Comparison of ENCODE assay signal across 35 mouse cellular contexts in the genomic region with DNA sequence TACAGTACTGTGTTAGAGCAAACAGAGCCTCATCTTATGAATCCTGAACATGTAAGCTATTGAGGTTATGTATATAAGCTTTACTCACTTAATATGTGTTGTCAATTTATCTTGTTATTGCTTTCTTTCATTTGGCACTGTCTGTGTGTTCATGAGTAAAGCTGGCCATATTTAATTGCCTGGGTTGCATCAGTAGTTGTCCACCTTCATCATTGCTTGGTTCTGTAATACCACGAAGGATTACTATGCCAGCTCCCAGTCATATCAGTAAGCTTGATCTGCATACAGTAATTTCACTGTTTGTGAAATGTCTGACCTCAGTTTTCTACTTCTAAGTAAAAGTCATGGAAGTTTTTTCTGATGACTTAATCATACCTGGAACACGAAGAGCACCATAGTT.
"Had no signal": no experiment of that assay in that cellular context is flagged by ENCODE, and none has a peak within 500 bp of the region (broad histone marks: within the 10 kb centered on the region; RNA-seq: fewer than 3 reads in every experiment).

No protein-coding gene starts in this region.

- H3K27ac ChIP-seq: heart, embryonic 13.5 days; heart, embryonic 15.5 days; hindbrain, embryonic 10.5 days; hindbrain, embryonic 12.5 days; hindbrain, embryonic 13.5 days; hindbrain, embryonic 14.5 days; hindbrain, embryonic 15.5 days; hindbrain, postnatal 0 days; intestine, embryonic 15.5 days; kidney, embryonic 15.5 days; kidney, postnatal 0 days; layer of hippocampus, adult 2 months; left cerebral cortex, adult 2 months had no signal

- H3K9ac ChIP-seq: heart, embryonic 12.5 days; heart, embryonic 13.5 days; heart, embryonic 15.5 days; hindbrain, embryonic 12.5 days; hindbrain, embryonic 13.5 days; hindbrain, embryonic 14.5 days; hindbrain, embryonic 15.5 days; intestine, embryonic 15.5 days; kidney, embryonic 15.5 days had no signal

- H3K4me3 ChIP-seq: heart, embryonic 12.5 days; heart, embryonic 13.5 days; heart, embryonic 15.5 days; hindbrain, embryonic 10.5 days; hindbrain, embryonic 12.5 days; hindbrain, embryonic 13.5 days; hindbrain, embryonic 15.5 days; intestine, embryonic 15.5 days; kidney, embryonic 15.5 days; layer of hippocampus, adult 2 months; left cerebral cortex, adult 2 months had no signal

- H3K4me1 ChIP-seq: heart, embryonic 12.5 days; hindbrain, embryonic 10.5 days; hindbrain, embryonic 12.5 days; hindbrain, embryonic 13.5 days; hindbrain, embryonic 15.5 days; intestine, embryonic 15.5 days; kidney, embryonic 15.5 days had no signal

- H3K9me3 ChIP-seq: heart, embryonic 12.5 days; heart, embryonic 13.5 days; heart, embryonic 15.5 days; hindbrain, embryonic 10.5 days; hindbrain, embryonic 12.5 days; hindbrain, embryonic 13.5 days; hindbrain, embryonic 15.5 days; intestine, embryonic 15.5 days; kidney, embryonic 15.5 days had no signal

- H3K36me3 ChIP-seq: heart, embryonic 12.5 days; heart, embryonic 13.5 days; heart, embryonic 15.5 days; hindbrain, embryonic 10.5 days; hindbrain, embryonic 12.5 days; hindbrain, embryonic 13.5 days; hindbrain, embryonic 15.5 days; intestine, embryonic 15.5 days; kidney, embryonic 15.5 days had no signal

- H3K27me3 ChIP-seq: heart, embryonic 12.5 days; heart, embryonic 13.5 days; heart, embryonic 15.5 days; hindbrain, embryonic 12.5 days; hindbrain, embryonic 13.5 days; hindbrain, embryonic 15.5 days; intestine, embryonic 15.5 days; kidney, embryonic 15.5 days had no signal

- DNase-seq: heart, postnatal 10 days; heart, postnatal 14 days; heart, postnatal 36 days; heart, postnatal 4 days; kidney, adult 11 months; kidney, adult 18-20 months; kidney, adult 2 months; kidney, adult 8-10 months; kidney, adult 9 months; kidney, postnatal 10 days; kidney, postnatal 14 days; kidney, postnatal 25 days; kidney, postnatal 36 days; kidney, postnatal 4 days; layer of hippocampus, adult 9-11 months; layer of hippocampus, postnatal 36 days had no signal

- H3K4me2 ChIP-seq: heart, embryonic 11.5 days; heart, embryonic 12.5 days; heart, embryonic 13.5 days; heart, embryonic 15.5 days; hindbrain, embryonic 12.5 days; hindbrain, embryonic 13.5 days; hindbrain, embryonic 14.5 days; hindbrain, embryonic 15.5 days; intestine, embryonic 15.5 days; kidney, embryonic 15.5 days had no signal

- ATAC-seq: hindbrain, embryonic 16.5 days; hindbrain, postnatal 0 days; inflammation-experienced regulatory T-cells, adult 6 months; intestine, embryonic 15.5 days; intestine, embryonic 16.5 days; intestine, postnatal 0 days had no signal
